ENCODE assay signal across 14 mouse cellular contexts in the genomic region with DNA sequence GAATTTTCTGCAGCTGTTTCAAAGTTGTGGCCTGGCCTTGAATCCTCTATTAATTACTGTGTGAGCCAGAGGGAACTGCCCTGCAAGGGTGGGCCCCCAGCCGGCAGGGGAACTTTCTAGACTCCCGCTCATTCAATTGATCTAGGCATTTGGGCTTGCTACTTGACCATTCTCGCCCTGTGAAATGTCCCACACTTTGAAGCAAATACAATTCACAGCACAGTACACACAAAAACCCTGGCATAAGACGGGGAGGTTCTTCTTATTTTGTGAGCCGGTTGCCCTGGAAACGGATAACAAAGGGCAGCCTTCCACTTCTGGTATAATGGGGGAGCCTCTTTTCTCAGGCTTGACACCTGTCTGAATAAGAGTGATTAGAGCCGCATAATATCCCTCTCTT. TPM values are rescaled to one million over a fixed set of nuclear protein-coding genes. Genes with fewer than 3 reads are reported as not detected.
DNase-seq lines count a peak whose midpoint lies in the region; ATAC-seq and TF ChIP-seq lines count a peak whose summit lies in the region.
"Had no signal": no experiment of that assay in that cellular context is flagged by ENCODE, and none has a peak within 500 bp of the region (broad histone marks: within the 10 kb centered on the region; RNA-seq: fewer than 3 reads in every experiment).

No protein-coding gene starts in this region.

- WGBS in lung, embryonic 14.5 days: 60% methylated on average over 7 of the region's 7 CpGs
- 75% methylated on average over 7 of the region's 7 CpGs for WGBS in lung, adult 2 months
- 3% methylated on average over 7 of the region's 7 CpGs for WGBS in forebrain, embryonic 16.5 days
- WGBS in midbrain, embryonic 12.5 days: 18% methylated on average over 7 of the region's 7 CpGs

- H3K27me3 ChIP-seq in lung, embryonic 14.5 days (ENCODE audit: insufficient read depth, low read length): no peaks in the 10 kb centered on the region
- no peaks in the 10 kb centered on the region for H3K27me3 ChIP-seq in forebrain, embryonic 16.5 days (replicated peaks; ENCODE audit: control insufficient read depth, insufficient read depth, low read length)
- peaks cover 10% of the 10 kb centered on the region; the same call in 1 of the 2 replicates for H3K27me3 ChIP-seq in midbrain, embryonic 12.5 days
- H3K27me3 ChIP-seq: kidney, embryonic 15.5 days; liver, embryonic 12.5 days had no signal

- no peaks in the 10 kb centered on the region for H3K9me3 ChIP-seq in lung, embryonic 14.5 days (ENCODE audit: low read depth, low read length)
- H3K9me3 ChIP-seq in forebrain, embryonic 16.5 days (ENCODE audit: control insufficient read depth, low read length): no peaks in the 10 kb centered on the region
- H3K9me3 ChIP-seq in midbrain, embryonic 12.5 days: no peaks in the 10 kb centered on the region
- H3K9me3 ChIP-seq: kidney, embryonic 15.5 days; liver, embryonic 12.5 days; megakaryocyte, embryonic 14.5 days had no signal

- TF ChIP-seq POLR2A in lung, adult 2 months (IDR thresholded peaks at IDR 0.05; ENCODE audit: borderline replicate concordance, extremely low read depth, low read depth, low read length): no peak

- DNase-seq in lung, embryonic 14.5 days: peak; percentile 33
- DNase-seq in lung, adult 2 months: no peak
- DNase-seq in retina, postnatal 1 day: peak; percentile 76
- DNase-seq in layer of hippocampus, adult 9-10 months (ENCODE audit: low spot score): no peak
- no peak for DNase-seq in urinary bladder, postnatal 25 days (ENCODE audit: low spot score)
- DNase-seq: adrenal gland, postnatal 25 days; B cell, adult 2 months; cerebellum, adult 18-20 months had no signal

- no peak overlapping the region for H3K27ac ChIP-seq in lung, embryonic 14.5 days (ENCODE audit: low read depth)
- peak overlapping the region; percentile 87 for H3K27ac ChIP-seq in forebrain, embryonic 16.5 days (ENCODE audit: low read length)
- peak overlapping the region; percentile 86 for H3K27ac ChIP-seq in midbrain, embryonic 12.5 days (replicated peaks)
- H3K27ac ChIP-seq: kidney, embryonic 15.5 days; liver, embryonic 12.5 days had no signal

- TF ChIP-seq CTCF in lung, embryonic 14.5 days (IDR thresholded peaks at IDR 0.05; ENCODE audit: low read depth): no peak
- no peak for TF ChIP-seq CTCF in lung, adult 2 months (IDR thresholded peaks at IDR 0.05; ENCODE audit: insufficient read depth, low read length)

- no peak overlapping the region for H3K4me2 ChIP-seq in lung, embryonic 14.5 days
- 0 out of 2 replicates have a peak overlapping the region, but pooled peaks have one; percentile 10 for H3K4me2 ChIP-seq in forebrain, embryonic 16.5 days (ENCODE audit: low read length)
- no peak overlapping the region for H3K4me2 ChIP-seq in midbrain, embryonic 12.5 days (replicated peaks)
- H3K4me2 ChIP-seq: kidney, embryonic 15.5 days; liver, embryonic 12.5 days had no signal

- ATAC-seq in lung, embryonic 14.5 days (ENCODE audit: insufficient read depth): no peak
- peak; percentile 41 for ATAC-seq in forebrain, embryonic 16.5 days
- peak; percentile 72 for ATAC-seq in midbrain, embryonic 12.5 days (ENCODE audit: low FRiP score, low read depth)
- no peak for ATAC-seq in inflammation-experienced regulatory T-cells, adult 6 months
- ATAC-seq: liver, embryonic 12.5 days had no signal

- no peak overlapping the region for H3K9ac ChIP-seq in lung, embryonic 14.5 days
- no peak overlapping the region for H3K9ac ChIP-seq in forebrain, embryonic 16.5 days (replicated peaks; ENCODE audit: low read depth, low read length)
- no peak overlapping the region for H3K9ac ChIP-seq in midbrain, embryonic 12.5 days (replicated peaks)
- H3K9ac ChIP-seq: kidney, embryonic 15.5 days; liver, embryonic 12.5 days had no signal

- peaks cover 14% of the 10 kb centered on the region for H3K4me1 ChIP-seq in lung, embryonic 14.5 days (ENCODE audit: insufficient read depth)
- H3K4me1 ChIP-seq in lung, adult 2 months (ENCODE audit: control insufficient read depth, insufficient read depth, low read length): peaks cover 13% of the 10 kb centered on the region
- H3K4me1 ChIP-seq in forebrain, embryonic 16.5 days (replicated peaks; ENCODE audit: control insufficient read depth, insufficient read depth, low read length): peaks cover 93% of the 10 kb centered on the region
- peaks cover 97% of the 10 kb centered on the region for H3K4me1 ChIP-seq in midbrain, embryonic 12.5 days

- no peak overlapping the region for H3K4me3 ChIP-seq in lung, embryonic 14.5 days (ENCODE audit: low read depth, low read length)
- H3K4me3 ChIP-seq in lung, adult 2 months (replicated peaks; ENCODE audit: extremely low read depth, low read depth, low read length): no peak overlapping the region
- no peak overlapping the region for H3K4me3 ChIP-seq in forebrain, embryonic 16.5 days (replicated peaks; ENCODE audit: low read length)
- H3K4me3 ChIP-seq in midbrain, embryonic 12.5 days: no peak overlapping the region
- H3K4me3 ChIP-seq: kidney, embryonic 15.5 days; liver, embryonic 12.5 days; megakaryocyte, embryonic 14.5 days had no signal

- H3K36me3 ChIP-seq in lung, embryonic 14.5 days (ENCODE audit: insufficient read depth): peaks cover 58% of the 10 kb centered on the region
- H3K36me3 ChIP-seq in forebrain, embryonic 16.5 days (ENCODE audit: control insufficient read depth, insufficient read depth): no peaks in the 10 kb centered on the region; the same call in 1 of the 2 replicates
- H3K36me3 ChIP-seq in midbrain, embryonic 12.5 days: peaks cover 18% of the 10 kb centered on the region

RNA-seq across cellular contexts. Expression of a gene that starts 11.6 kb away (rescaled TPM):
- polyA plus RNA-seq in lung, embryonic 14.5 days (2014; fragmentation: Nextera tagmentation; extraction: Ambion mirVana): 14.0 and 14.1 TPM in 2 replicates
- 7.3 and 8.5 TPM in 2 replicates for polyA plus RNA-seq in lung, adult 2 months (2012; rRNA removed)
- 133 and 143 TPM in 2 replicates for polyA plus RNA-seq in forebrain, embryonic 16.5 days (2015; fragmentation: Nextera tagmentation; extraction: Ambion mirVana)
- 21.9 and 22.0 TPM in 2 replicates for polyA plus RNA-seq in midbrain, embryonic 12.5 days (2016; fragmentation: Nextera tagmentation; extraction: Ambion mirVana)
- 1 to 10 TPM; 1.7 to 4.6 (median 3.3) TPM for polyA plus RNA-seq in inflammation-experienced regulatory T-cells, adult 6 months (2017; shearing (Covaris generic))

RNA-seq across cellular contexts. Expression of a gene that starts 54.3 kb away (rescaled TPM):
- 22.9 and 26.4 TPM in 2 replicates for polyA plus RNA-seq in lung, embryonic 14.5 days (2014; fragmentation: Nextera tagmentation; extraction: Ambion mirVana)
- polyA plus RNA-seq in lung, adult 2 months (2012; rRNA removed): 70.6 and 71.8 TPM in 2 replicates
- polyA plus RNA-seq in forebrain, embryonic 16.5 days (2015; fragmentation: Nextera tagmentation; extraction: Ambion mirVana): 32.8 and 38.7 TPM in 2 replicates
- polyA plus RNA-seq in midbrain, embryonic 12.5 days (2016; fragmentation: Nextera tagmentation; extraction: Ambion mirVana): 23.8 and 24.2 TPM in 2 replicates
- 100 to 1,000 TPM in 1 of 3 experiments, 10 to 100 TPM in 2; 58.3 to 103 (median 64.1) TPM for polyA plus RNA-seq in inflammation-experienced regulatory T-cells, adult 6 months (2017; shearing (Covaris generic))

Comparison
In these comparisons a context has a peak if more than half of its experiments do, and no peak if none do; other contexts are left out.
1. DNase-seq: peak in lung, embryonic 14.5 days (single experiment) and retina, postnatal 1 day (single experiment); none in lung, adult 2 months (single experiment), layer of hippocampus, adult 9-10 months (single experiment) and urinary bladder, postnatal 25 days (single experiment).
2. ATAC-seq: peak in forebrain, embryonic 16.5 days (single experiment) and midbrain, embryonic 12.5 days (single experiment); none in lung, embryonic 14.5 days (single experiment) and inflammation-experienced regulatory T-cells, adult 6 months (single experiment).